Mouse (Mus musculus) layer of hippocampus, adult 9-11 months (tissue): ENCODE data around the gene Ppfia1.

Experiments used
- DNase-seq: peaks from one replicate; pipeline ENCODE4 v3.0.0; 2022

Ppfia1 gene

DNA sequence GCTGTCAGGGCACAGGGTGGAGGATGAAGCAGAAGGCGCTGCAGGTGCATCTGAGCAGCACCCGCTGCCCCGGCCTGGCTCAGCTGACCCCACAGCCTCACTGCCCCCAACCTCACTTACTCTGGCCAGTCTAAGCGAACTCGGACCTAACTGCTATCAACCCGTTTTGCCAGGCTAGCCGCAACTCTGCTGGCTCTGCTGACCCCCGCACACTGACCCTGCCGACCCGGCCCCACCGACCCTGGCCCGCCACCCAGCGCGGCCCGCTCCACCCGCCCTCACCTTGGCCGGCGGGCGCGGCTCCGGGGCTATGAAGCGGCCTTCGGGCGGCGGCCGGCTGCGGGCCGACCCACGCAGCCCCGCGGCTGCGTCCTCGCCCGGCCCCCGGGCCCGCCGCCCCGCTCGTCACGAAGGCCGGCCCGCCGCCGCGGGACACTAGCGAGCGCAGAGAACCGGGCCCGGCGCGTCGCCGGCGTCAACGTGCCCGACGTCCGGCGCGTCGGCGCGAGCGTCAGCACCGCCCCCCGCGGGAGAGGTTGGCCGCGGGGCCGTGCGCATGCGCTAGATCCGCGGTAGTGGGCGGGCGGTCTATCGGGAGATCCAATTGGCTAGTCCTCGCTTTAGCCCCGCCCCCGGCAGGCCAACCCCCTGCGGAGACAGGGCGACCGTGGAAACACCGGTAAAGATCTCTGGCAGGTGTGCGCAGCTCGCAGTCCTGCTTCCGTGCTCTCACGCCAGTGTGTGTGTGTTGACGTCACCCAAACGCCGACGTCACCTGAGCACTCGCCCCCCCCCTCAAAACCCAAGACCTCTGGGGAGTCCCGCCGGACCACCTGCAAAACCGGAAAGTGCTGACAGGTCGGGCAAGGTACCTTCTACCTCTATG, at the start of gene Ppfia1:
Ppfia1 (minus strand) TSS at position 493 of the 886 bp plus-strand sequence.
- DNase-seq: peak; percentile 98

DNA sequence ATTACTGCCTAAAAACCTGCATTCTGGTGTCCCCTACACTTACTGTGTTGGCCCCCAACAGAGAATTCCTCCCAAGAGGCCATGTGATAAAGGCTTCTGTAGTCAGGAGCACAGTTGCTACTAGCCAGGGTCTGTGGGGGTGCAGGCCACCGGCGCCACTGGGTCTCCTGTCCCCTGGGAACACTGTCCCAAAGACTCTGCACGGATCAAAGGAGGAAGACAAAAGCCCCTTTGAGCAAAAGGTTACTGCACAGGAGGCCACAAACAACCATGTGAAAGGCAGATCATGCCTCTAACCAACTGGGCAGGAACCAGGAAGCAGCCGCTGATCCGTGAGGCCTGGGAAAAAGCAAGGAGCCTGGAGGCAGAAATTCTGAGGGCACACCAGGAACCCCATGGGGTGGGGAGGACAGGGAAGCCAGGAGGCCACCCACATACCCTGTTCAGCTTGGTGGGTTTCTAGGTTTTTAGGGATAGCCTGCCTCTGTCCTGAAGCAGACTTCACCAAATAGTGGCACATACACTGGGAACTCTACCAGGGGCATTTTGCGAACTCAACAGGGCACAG, 46.9 kb upstream of the Ppfia1 start:
- DNase-seq: no peak

DNA sequence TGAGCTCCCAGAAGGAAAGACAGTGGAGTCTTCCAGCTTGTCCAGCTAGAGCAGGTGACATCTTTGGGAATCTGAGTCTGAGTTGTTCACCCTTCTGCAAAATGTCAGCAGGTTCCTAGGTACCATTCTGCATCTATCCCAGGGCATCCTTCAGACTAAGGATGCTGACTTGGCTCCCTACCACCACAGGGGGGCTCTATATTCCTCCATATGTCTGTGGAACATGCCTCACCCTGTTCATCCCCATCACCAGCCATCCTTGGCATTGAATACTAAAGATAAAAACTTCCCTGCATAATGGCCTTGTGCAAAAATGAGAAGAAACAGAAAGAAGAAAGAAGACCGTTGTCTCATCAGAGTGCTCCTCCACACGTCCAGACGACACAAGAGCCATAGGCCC, 36.0 kb upstream of the Ppfia1 start:
- no peak for DNase-seq

DNA sequence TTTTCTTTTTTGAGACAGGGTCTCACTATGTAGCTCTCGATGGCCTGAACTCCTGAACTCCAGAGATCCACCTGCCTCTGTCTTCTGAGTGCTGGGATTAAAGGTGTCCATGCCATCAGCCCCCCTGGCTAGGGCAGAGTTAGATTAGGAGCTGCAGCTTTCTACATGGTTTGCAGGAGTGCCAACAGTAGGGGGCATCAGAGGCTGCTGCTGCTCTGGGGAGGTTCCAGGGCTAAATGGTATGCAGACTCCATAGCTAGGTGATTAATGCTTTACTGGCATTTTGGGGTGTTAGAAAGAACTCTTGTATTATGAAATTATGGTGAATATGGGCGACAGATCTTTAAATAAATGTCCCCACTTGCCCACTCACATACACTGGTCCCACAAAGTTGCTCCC, 33.8 kb upstream of the Ppfia1 start:
- no peak for DNase-seq

DNA sequence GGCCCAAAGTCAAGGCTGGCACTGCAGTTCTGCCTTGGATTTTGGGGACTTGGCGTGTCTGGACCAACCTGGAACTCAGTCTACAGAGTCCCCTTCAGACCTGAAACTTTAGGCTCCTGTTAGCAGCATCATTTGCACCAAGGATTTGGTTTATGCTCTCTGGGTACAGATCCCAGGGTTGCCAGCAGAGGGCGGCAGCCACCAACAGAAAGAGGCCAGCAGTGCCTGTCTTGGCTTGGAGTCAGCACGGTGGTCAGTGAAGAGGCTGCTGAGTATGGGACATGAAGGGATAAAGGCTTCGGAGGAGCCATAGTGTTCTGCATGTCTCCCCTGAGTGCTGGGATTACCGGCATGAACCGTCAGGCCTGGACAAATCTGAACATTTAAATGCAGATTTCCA, 32.1 kb upstream of the Ppfia1 start:
- DNase-seq: no peak

DNA sequence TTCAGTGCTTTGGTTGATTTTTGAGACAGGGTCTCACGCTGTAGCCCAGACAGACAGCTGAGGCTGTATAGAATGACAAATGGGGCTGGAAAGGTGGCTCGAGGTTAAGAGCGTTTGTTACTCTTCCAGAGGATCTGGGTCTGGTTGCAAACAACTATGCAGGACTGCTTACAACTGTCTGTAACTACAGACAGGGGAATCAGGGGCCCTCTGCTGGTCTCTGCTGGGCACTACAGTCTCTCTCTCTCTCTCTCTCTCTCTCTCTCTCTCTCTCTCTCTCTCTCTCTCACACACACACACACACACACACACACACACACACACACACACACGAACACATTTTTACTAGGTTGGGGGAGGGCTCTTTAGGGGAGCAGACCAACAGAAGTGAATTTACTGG, 30.1 kb upstream of the Ppfia1 start:
- DNase-seq: no peak

DNA sequence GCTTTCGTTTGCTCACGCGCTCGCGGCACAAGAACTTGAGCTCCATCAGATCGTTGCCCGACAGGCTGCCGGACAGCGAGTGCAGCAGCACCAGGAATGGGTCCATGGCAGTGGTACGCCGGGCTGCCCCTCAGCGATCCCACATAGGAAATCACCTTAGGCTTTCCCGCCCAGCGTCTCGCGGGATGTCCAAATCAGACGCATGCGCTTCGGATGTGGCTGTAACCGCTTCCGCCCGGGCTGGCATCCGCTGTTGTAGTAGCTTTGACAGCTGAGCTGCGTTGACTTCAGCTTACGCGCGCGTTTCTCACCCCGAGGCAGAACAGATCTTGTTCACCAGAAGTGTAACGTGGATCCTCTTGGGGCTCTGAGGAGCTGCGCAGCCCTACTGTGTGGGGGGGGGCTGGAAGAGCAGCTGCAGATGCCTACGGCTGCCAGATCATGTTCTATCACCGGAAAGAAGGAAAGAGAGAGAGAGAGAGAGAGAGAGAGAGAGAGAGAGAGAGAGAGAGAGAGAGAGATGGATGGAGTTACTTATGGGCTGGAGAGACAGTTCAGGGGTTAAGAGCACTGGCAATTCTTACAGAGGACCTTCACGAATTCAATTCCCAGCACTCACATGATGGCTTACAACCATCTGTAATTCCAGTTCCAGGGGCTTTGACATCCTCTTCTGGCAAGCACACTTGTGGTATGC, 28.9 kb upstream of the Ppfia1 start, which contains the start of gene Fadd:
Fadd (minus strand) TSS at position 180 of the 697 bp plus-strand sequence.
- DNase-seq: peak; percentile 94

DNA sequence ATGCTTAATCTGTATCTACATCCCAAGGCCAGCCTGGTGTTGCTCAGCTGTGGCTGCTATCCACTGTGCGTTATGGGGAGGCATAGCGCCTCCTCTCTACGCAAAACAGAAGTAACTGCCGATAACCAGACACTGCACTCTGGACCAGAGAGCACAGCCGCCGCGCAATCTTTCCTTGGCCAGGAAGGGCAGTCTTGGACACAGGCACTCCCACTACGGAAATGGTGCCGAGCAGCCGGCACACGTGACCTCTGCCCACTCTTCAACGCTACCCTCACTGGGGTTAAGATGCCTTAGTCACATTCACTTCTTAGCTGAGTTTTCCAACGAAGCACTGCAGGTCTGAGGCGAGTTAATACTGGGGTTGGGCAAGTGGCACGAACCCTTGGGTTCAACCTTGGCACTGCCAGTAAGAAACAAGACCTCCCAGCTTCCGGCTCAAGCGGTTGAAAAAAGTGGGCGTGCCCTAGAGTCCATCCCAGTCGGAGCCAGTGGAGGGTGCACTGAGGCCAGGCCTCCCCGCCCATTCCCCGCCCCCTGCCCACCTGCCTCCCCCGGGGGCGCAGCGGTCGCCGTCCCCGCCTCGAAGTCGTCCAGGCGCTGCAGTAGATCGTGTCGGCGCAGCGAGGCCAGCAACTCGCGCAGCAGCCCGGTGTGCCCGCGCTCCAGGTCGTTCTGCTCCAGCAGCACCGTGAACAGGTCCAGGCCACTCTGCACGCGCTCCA, 28.2 kb upstream of the Ppfia1 start:
- peak; percentile 76 for DNase-seq

DNA sequence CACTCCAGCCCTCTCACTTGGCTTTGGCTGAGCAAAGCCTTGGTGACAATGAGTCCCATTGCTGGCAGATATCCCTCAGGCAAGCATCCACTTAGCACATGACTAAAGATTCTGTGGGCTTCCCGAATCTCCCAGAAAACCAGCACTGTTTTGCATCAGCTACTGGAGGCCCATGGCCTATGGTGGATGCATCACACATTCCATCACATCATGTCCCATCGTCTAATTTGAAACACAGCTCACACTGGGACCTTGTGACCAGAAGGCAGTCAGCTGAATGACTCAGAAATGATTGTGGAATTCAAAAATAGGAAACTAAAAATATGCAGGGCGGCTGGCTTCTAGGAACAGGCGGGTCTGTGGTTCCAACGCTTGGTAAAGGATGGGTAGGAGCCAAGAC, 24.3 kb upstream of the Ppfia1 start:
- peak; percentile 69 for DNase-seq

DNA sequence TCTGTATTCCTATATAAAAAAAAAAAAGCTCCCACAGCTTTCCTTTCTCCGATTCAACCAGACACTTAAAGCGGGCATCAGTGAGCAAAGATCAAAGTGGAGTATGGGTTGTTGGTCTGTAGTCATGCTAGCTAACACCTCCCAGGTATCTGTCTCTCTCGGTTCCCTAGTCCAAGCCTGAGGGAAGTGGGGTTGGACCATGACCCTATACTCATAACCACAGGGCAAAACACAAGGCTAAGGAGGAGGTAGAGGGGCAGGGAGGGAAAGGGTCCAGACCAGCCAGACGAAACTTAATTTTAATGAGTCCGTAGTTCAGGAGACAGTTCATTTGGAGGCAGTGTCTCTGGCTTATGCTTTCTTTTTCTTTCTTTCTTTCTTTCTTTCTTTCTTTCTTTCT, 18.7 kb upstream of the Ppfia1 start:
- no peak for DNase-seq

DNA sequence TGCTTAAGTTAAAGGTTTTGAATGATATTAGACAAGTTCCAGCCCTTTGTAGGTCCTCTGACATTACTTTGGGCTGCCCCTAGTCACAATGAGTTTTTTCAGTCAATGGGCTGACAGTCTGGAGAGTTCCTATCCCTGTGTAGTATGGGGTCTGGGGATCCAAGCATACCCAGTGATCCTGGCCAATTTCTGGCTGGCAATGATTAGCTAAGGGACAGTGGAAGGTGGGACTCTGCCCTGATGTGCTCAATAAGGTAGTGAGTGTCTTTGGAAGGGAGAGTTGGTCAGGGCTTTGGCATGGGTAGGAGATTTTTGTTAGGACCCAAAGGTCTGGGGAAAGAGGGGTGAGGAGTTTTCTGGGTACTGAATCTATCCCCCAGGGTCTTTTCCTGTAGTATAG, 18.1 kb upstream of the Ppfia1 start:
- DNase-seq: no peak

DNA sequence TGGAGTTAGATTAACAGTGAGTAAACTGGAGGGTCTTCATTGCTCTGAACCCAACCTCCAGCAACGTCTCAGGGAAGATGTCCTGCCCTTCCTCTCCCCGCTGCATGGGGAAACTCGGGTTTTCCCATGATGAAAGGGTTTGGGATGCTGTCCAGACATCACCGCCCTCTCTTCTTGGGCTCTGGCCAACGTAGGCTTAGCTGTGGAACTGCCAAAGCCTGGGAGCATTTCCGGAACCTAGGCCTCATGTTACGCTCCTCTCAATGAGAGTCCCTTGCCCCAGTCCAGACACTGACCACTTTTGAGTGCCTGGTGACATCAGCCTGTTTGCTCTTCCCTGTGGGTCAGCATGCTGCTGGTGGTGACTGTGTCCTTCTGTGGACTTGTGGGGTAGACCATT, 15.9 kb upstream of the Ppfia1 start:
- DNase-seq: no peak

DNA sequence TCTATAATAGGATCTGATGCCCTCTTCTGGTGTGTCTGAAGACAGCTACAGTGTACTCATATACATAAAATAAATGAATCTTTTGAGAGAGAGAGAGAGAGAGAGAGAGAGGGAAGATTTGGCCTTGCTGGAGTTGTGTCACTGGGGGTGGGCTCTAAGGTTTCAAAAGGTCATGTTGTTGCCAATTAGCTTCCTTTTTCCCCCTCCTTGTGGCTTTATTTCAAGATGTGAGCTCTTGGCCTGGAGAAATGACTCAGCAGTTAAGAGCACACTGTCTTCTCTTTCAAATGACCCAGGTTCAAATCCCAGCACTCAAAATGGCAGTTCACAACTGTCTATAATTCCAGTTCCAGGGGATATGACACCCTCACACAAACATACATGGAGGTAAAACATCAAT, 14.6 kb upstream of the Ppfia1 start:
- no peak for DNase-seq

DNA sequence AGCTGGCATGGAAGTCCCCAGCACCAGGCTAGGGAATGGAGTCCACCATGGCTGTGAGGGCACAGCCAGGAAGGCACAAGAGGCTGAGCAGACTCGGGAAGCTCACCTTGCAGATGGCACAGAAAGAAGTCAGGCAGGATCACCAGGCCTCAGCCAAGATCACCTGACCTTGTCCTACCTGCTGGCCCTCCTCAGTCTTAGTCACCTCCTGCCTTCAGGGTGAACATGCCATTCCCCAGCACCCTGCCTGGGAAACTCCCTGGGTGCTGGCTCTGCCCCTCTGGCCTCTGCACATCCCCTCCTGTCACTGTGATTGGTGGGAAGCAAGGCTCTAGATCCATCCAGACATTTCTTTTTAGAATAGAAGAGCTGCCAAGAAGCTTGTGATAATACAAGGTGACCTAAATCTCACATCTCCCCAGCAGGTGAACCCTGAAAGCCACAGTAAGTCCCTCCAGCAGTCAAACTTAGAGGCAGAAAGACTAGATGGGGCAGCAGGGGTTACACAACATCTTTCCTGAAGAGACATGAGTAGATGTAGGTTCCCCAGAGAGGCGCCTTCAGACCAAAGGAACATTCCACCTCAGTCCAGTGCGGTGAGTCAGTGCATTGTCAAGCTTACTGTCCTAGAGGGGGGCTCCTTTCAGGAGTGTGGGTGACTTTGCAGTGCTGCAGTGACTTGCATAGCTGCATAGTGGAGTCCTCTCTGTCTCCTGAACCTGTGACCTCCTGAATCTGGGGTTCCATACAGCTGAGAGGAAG, 13.6 kb upstream of the Ppfia1 start:
- DNase-seq: no peak

DNA sequence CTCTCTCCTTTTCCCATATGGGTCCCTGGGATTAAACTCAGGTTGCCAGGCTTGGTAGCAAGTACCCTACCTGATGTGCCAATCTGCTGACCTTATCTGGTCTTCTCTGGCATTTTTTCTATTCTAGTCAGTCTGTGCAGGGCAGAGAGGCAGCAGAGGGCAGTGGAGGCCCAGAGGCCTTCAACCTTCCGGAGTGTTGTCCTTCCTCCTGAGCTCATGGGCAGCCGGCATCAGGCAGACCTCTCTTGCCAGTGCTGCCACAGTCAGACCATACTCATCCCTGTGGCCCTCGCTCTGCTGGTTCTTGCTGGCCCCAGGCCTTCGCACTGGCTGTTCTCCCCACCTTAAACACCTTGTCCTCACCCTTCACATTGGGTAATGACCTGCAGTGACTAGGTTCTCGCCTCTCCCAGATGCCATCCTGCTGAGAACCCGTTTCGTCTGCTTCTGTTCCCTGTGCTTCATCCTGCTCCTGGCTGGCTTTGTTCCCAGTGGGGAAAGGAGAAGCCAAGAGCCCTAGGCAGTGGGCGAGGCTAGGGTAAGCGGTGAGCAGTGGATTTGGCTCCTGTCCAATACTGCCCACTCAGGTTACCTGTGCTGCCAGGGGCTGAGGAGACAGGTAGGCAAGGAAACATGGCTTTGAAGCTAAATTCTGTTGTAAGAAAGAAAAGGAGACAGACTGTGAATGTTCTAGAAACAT, 10.1 kb upstream of the Ppfia1 start:
- DNase-seq: no peak

DNA sequence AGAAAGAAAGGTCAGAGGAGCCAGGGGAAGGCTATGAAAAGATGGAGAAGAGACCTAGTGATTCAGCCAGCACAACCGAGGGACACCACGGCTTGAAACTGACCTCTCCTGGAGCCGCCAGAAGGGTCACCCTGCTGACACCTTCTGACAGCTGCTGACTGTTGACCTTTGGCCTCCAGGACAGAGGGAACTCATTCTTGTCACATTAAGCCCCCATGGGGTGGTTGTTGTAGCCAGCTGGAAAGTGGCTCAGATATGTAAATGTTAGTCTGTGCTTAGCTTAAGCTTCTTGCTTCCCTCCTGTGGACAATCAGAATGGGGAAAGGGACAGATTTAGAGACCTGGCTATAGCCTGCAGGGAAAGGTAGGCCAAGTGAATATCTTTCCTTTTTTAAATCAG, 8.5 kb upstream of the Ppfia1 start:
- no peak for DNase-seq

DNA sequence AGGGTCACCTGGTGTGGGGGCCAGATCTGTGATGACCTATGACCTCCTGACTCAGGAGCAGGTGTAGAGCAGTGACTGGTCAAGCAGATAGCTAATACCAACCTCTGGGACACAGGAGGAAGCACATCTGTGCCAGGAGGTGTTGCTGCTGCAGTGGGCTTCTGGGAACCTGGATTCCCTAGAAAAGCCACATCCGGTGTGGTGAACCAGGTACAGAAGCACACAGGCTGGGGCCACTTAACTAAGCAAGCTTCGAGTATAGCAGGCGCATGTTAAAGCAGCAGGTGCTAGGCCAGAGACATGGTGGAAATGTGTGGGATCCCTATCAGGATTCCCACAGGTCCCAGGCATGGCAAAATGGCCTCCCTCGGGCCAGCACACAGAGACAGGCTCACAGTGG, 7.1 kb upstream of the Ppfia1 start:
- DNase-seq: no peak

DNA sequence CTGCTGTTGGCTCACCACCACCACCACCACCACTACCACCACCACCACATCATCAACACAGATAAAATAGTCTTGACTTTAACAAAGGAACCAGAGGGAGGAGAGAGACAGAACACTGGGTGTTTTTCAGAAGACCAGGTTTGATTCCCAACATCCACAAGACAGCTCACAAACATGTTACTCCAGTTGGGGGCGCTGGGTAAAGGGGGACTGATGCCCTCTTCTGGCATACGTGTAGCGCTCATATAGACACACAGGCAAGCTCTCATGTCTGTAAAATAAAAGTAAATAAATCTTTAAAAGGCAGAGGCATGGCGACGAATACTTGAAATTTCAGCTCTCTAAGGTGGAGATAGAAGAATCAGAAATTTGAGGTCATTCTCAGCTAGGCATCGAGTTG, 5.0 kb upstream of the Ppfia1 start:
- no peak for DNase-seq

DNA sequence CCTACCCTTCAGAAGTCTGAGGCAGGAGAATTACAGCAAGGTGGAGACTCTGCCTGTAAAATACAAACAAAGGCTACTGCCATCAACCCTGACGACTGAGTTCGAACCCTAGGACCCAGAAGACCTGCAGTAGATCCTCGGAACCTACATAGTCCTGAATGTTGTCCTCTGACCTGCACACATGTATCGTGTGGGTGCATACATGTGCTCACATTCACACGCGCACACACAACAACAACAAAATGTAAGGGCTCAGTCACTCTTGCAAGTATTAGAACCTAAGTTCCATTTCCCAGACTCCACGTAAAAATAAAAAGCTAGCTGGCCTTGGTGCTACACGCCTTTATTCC, 569 bp upstream of the Ppfia1 start:
- DNase-seq: no peak

DNA sequence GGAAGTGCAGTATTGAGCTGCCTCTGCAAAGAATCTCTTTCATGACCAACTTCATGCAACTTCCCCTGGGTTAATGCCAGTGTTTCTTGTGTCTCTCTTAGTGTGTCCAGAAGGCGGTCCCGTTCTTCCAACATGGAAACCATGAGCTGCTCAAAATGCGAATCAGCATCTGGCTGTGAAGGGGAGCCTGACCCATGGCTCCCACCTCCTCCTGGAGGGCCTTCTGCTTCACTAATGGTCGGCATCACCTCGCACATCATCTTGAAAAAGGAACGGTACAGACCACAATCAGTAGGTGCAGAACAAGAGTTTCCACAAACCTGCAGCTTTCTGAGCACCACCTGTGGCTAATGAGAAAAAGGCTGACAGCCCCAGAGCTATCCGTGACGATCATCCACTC, 1.3 kb downstream of the Ppfia1 start:
- DNase-seq: no peak

DNA sequence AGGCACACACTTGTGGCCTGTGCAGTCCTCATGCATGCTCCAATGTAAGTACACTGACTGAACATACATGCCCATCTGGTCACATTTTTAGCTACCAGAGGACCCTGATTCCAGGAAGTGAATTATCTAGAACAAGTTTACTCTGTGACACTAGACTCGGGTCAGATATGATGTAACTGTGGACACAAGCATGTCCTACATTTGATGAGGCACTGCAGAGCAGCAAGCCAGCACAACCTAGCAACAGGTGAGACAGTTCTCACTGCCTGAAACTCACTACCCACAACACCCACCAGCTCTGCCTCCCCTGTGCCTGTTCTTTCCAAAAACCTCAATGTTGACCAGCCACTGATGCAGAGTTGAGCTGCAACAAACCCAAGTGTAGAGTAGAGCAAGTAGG, 2.7 kb downstream of the Ppfia1 start:
- DNase-seq: no peak
